Mouse (Mus musculus): ENCODE measurements around the gene Slc16a5.
A peak's percentile ranks its signal among the peaks of the same experiment; 100 is the strongest.
"Not testable (repeated sequence)": the region's sequence is repeated elsewhere in the genome, so short reads cannot be mapped to it uniquely, and the experiment has no call there.

Slc16a5 gene

DNA sequence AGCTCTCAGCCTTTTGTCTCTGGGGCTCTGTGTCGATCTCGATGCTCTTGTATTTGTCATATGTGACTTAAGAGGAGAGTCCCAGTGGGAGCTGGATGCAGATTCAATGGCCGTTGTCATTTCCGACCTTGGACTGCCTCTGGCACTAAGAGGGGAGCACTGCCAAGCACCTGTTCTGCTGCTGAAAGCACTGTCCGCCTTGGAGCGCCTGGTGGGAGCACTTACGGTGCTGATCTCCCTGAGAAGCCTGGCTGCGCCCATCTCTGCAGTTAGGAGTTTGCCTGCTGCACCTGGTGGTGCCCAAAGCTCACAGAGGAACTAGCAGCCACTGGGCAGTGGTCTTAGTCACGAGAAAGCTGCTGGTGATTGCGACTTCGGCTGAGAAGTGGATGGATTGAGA is 21.0 kb downstream of the Slc16a5 start:
- no peak for DNase-seq

DNA sequence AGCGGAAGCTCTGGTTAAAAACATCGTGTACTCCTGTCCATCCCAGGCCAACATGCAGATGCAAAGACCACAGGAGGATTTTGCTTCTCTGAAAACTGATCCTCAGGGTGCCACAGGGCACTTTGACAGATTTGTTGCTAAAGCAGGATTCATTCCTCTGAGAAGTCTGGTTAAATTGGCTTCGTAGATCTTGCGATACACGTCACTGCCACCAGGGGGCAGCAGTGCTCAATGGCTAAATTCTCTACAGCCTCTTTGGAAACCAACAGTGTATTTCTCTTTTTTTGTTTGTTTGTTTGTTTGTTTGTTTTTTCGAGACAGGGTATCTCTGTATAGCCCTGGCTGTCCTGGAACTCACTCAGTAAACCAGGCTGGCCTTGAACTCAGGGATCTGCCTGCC is 21.5 kb downstream of the Slc16a5 start:
- DNase-seq: peak; percentile 90 to 91

DNA sequence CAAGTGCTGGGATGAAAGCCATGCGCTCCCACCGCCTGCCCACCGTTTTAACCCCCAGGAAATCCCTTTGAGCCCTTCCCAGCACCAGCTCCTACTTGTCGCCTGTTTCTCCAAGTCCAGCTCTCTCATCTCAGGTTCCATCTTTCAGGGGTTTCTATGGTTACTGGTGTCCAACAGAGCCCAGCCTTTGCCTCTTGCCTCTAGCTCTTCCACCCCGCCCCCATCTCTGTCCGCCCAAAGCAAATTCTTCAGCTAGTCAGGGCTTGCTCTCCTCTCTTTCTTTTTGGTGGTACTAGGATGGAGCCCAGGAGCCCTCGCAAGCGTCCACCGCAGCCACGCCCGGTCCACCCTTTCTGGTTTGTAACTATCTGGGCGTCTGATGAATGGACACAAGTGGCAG is 22.9 kb downstream of the Slc16a5 start:
- DNase-seq: no peak

DNA sequence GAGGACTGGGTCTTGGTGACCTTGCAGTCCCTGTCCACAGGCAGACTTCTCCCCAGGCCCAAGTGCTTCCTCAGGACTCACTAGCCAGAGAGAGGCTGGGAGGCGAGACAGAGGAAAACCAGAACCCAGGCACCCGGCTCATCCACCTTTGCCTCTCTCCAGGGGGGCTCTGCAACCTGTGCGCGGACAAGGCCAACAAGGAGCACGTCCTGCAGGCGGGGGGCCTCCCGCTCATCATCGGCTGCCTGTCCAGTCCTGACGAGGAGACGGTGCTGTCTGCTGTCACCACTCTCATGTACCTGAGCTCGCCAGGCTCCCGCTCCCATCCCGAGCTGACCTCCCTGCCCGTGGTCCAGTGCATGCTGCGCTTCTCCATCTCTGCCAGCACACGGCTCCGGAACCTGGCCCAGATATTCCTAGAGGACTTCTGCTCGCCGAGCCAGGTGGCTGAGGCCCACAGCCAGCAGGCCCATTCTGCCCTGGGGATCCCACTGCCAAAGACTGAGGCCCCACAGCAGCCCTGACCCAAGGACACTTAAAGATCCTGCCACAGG is 26.4 kb downstream of the Slc16a5 start:
- DNase-seq: peak; percentile 84 to 86

DNA sequence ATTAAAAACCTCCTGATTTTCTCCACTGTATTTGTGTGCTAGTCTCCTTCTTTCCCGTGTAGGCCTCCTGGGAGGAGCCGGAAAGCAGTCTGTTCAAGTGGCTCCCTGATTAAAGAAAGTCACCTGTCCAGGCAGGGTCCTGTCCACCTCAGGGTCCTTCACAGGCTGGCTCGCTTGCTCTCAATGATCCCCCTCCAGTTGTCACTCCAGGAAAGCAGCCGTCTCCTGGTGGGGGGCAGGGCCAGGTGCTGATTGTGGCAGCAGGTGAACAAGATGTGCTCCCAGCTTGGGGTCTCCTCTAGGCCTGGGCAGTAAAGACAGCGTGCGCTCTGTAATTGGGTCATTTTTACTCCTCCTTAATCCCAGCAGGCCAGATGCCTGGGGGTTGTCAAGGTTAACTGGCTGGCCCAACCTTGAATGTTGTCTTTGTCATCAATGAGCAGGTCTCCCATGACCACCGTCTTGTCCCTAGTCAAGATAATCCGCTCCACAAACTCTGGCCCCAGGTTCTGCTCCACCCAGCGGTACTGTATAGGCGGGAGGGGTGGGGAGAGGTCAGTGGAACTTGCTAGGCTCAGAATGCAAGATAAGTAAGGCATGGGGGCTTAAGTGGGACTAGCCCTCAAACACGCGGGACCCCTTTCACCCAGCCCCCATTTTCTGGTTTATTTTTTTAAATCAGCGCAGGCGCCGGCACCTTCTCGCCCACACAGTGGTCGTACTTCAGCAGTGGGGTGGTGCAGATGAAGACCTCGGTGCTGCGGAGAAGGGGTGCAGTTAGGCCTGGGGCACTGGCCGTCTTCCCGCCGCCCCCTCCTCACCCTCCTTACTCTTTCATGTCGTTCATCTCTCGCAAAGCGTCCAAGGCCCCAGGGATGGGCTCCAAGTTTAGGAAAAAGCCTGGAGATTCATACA is 28.4 kb downstream of the Slc16a5 start:
- peak; percentile 43 to 44 for DNase-seq

DNA sequence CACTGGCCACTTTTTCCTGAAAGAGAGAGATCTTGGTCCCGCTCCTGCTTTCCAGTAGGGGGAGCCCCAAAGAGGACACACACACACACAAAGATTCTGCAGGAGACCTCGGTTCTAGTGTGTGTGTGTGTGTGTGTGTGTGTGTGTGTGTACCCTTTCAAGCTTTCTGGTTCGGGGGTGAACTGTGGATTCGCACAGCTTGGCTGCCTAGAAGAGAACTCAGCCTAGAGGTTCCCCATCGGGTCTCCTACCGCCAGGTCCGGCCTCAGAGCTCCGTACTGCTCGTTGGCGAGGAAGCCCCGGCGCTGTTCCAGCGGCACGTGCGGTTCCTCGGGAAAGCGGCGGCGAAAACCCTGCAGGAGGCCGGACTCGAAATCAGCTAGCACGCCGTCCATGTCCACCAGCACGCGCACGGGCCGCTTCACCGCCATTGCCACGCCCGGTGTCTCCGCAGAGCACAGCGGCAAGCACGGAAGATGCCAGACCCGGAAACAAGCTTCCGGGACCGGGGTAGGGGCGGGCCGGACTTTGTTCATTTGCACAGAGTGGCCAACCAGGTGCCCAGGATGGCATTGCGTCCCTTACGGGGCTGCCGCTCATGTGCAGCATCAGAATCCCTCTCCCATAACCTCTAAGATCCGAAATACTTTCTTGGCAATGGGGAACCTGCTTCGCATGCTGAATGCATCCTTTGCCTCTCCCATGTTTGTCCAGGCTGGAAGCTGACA is 29.2 kb downstream of the Slc16a5 start, which contains the start of gene Nt5c:
Nt5c (minus strand) TSS at position 507 of the 728 bp plus-strand sequence.
- peak; percentile 90 to 91 for DNase-seq

DNA sequence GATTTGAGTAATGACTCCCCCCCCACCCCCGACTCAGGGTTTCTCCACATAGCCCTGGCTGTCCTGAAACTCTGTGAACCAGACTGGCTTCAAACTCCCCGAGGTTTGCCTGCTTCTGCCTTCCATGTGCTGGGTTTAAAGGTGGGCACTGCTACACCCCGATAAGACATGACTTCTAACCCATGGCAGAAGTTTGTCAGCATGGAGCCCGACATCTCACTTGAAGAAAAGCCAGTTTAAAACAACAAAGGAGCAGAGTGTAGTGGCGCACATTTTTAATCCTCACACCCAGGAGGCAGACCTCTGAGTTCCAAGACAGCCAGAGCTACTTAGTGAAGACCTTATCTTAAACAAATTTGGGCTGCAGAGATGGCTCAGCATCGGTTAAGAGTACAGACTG is 30.1 kb downstream of the Slc16a5 start:
- DNase-seq: no peak

DNA sequence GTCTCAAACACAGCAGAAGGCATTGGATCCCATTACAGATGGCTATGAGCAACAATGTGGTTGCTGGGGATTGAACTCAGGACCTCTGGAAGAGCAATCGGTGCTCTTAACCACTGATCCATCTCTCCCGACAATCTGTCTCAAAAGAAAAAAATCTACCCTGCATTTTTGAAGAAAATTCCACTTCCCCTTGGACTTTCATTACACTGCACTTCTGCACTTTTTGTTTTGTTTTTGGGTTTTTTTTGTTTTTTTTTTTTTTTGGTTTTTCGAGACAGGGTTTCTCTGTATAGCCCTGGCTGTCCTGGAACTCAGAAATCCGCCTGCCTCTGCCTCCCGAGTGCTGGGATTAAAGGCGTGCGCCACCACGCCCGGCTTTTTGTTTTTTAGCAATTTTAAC is 34.3 kb downstream of the Slc16a5 start:
- not testable (repeated sequence) for DNase-seq

DNA sequence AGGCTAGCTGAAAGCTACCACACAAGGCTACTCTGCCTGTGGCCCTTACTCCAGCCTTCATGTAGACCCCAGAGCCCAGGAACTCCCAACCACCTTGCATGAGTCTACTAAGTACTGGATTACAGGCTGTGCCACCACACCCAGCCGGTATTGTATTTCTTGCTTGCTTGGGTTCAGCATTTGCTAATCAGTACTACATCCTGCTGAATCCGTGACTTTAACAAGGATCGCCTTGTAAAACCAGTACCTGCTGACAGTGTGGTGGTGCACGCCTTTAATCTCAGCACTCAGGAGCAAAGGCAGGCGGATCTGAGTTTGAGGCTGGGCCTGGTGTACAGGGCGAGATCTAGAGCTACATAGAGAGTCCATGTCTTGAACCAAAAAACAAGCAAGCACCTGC is 40.4 kb downstream of the Slc16a5 start:
- DNase-seq: no peak

DNA sequence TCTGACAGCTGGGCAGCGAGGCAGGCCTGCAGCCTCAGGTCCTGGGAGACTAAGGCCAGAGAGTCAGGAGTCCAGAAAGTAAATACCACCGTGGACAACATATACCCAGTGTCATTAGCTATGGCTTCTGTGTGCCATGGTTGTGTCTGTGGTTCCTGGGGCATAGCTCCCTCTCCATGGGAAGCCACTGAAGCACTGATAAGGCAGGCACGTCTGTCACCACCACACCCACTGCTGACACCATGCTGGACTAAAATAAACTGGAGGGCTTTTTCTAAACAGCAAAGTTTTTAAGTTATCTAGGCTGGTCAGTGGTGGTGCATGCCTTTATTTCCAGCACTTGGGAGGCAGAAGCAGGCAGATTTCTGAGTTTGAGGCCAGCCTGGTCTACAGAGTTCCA is 44.3 kb downstream of the Slc16a5 start:
- no peak for DNase-seq

DNA sequence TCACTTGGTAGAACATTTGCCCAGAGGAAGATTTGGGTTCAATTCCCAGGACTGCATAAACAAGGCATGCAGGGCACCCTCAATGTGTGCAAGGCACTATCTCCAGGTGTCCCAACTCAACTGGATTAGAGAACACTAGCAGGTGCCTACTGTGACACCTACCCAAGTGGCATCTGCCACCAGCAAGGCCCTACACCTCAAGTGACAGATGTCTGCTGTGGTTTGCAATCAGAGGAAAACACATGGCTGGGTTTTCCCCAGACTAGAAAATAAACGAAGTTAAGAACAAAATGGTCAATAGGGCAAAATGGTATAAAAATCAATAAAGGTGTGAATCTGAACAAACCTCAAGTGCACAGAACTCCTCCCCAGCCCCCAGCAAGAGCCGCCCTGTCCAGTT is 45.8 kb downstream of the Slc16a5 start:
- DNase-seq: no peak

DNA sequence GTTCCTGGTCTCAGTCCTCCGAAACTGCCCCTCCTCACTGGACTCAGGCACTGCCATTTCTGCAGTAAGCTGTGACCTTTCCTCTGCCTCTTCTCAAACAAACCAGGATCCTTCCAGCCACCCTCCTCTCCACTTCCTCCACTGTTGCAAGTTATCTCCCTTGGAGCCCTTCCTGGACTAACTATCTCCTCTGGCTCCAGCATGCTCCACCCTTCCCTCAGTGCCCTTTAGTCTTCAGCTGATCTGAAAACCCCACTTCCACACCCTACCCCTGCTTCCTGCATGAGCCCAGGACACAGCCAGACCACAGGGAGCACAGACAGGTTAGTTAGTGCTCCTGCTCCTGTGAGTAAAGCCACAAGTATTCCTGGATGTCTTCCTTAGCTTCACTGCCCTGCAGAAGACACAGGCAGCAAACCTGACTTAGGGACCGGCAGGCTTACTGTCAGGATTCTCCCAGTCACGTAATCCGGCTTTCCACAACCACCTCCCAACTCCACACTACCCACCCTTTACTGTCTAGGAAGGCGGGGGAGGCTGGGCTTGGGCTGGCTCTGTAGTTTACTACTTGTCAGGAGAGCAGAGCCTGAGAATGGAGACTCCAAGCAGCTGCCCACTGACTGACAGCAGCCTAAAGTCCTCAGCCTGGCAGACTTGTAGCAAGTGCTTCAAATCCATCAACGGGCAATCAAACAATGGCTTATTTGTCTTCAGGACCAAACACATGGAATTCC is 47.7 kb downstream of the Slc16a5 start:
- no peak for DNase-seq

DNA sequence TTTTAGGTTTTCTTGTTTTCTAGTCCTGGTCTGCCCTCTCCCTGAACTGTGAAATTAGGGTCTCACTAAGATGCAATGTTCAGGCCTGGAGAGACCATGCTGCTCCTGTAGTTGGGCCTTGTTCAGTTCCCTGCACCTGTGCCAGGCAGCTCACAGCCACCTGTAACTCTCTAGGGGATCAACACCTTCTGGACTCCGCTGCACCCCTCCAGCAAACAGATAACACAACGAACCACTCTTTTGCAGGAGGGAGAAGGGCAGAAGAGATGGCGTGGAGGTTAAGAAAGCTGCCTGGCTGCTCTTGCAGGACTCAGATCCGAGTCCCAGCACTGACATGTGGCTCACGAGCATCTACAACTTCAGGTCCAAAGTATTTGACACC is 48.2 kb downstream of the Slc16a5 start:
- DNase-seq: no peak

DNA sequence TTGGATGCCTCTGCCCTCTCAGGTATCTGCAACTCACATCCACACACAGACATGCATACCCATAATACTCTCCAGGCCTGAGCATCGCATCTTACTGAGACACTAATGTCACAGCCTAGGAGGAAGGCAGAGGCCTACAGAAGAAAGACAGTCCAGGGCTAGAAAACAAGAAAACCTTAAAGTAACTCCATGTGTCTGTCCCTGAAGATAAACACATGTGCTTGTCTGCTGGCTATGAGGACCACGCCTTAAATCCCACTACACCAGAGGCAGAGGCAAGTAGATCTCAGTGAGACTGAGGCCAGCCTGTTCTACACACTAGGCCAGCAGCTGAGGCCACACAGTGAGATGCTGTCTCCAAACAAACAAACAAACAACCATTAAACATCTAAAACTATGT is 48.8 kb downstream of the Slc16a5 start:
- no peak for DNase-seq

DNA sequence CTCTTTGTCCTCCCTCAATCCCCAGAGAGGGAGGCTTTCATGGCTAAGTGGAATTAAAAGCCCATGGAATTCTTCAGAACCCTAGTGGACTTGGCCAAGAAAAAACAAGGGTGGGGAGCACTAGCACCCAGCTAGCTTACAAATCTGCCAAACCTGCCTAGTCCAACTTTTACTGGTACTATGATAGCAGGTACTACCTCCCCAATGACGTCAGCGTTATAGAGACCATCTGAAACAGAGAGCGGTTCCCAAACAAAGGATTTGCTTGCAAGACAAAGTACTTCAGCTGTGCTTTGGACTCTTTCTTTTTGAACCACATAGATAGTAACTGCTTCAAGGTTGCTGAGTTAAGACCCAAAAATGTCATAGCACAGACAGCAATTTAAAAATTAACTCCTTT is 49.7 kb downstream of the Slc16a5 start:
- DNase-seq: no peak

DNA sequence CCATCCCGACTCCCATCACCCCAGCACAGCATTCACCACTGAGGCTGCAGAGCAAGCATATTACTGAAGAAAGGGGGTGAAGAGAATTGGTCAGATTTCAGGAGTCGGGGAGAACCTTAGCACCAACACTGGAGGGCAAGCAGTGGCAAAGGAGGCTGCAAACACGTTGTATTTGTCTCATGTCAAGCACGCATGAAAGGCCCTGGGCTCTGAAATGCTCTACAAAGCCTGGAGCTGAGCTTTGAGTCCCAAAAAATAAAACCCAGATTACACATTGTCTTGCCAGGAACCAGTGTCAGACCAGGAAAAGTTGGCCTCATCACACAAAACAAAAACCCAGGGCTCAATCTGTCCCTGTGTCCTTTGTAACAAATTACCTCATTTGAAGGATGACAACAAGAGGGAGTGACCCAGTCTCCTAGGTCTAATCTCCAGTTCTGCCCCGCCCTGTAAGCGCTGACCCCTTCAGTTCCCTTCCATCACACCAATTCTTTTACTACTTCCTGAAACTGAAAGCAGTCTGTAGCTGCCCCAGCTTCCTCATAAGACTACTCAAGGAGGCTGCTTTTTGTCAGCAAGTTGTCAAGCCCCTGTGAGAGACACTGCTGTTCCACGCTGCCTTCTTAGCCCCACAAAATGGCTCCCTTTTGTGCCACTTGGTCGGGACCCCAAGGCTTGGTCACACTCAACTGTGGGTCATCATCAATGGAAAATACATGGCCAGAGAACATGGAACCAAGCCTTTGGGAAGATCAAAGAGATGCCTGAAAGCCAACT is 50.3 kb downstream of the Slc16a5 start:
- DNase-seq: no peak

DNA sequence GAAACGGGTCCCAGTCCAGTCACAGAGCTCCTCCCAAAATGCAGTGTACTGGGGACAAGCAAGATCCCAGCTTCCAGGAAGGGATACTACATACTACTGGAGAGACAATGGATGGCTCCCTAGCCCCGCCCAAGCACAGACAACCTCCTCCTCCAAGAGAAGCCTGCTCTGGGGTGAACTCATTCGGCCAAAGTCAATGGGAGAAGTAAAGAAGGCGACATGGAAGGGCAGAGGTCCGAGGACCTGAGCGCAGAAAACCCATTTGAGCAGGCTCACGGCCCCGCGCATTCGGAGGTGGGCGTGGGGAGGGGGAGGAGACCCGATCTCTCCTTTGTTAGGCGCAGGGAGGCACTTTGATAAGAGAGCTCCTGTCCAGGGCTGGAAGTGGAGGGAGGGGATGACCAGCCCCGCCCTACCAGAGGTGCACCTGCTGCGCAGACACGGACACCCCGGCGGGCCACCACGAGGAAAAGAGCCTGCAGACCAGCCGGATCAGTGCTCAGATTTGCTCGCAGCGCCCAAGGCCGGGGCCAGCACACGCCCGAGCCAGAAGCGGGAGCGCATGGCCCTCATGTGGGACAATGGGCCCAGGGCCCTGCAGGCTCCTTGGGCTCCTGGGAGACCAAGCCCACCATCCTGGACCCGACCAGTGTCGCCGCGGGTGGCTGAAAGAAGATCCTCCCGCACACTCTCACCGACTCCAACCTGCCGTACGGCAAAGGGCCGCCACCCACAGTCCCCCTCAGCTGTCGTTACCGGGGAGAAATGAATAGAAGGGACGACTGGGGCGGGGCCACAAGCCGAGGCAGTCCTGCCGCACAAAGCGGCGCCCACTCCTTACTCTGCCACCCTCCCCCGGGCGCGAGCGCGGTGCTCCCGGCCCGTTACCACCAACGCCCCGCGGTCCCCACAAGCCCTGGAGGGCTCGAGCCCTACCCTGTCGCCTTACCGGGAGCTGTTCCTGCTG is 51.3 kb downstream of the Slc16a5 start:
- DNase-seq: peak in 1 of 2 experiments; percentile 61

DNA sequence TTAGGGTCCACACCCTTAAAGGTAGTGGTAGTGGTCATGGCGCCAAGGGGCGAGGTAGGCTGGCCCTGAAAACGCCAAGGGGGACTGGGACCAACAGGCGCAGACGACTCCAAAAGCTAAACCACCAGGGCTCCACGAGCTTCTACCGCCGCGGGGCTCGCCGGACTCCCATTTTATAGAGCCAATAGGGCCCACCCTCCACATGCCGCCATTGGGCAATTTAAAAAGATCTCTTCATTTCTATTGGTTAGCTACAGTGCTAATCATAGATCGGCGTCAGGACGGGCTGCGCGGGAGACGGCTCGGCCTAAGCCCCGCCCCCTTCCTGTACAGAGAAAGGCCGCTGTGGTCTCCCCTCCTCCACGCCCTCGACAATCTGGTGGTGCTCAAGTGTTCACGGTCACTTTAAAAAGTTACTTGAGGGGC is 52.0 kb downstream of the Slc16a5 start, which contains the start of gene Jpt1:
Jpt1 (minus strand) TSS at position 150 of the 426 bp plus-strand sequence.
- peak; percentile 96 to 97 for DNase-seq

DNA sequence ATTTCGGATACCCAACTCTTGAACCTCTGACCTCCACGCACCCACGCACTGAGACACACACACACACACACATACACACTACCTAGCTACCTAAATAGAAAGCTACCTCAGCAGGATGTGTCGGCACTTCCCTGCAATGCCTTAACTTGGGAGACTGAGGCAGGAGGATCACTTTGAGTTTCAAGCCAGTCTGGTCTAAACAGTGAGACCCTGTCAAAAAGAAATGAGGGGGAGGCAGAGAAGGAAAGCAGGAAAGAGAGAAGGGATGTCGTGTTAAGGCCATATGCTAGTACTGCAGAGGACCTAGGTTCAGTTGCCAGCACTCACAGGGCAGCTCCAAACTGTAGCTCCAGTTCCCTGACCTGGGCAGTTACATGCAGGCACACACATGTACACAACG is 52.7 kb downstream of the Slc16a5 start:
- no peak for DNase-seq

DNA sequence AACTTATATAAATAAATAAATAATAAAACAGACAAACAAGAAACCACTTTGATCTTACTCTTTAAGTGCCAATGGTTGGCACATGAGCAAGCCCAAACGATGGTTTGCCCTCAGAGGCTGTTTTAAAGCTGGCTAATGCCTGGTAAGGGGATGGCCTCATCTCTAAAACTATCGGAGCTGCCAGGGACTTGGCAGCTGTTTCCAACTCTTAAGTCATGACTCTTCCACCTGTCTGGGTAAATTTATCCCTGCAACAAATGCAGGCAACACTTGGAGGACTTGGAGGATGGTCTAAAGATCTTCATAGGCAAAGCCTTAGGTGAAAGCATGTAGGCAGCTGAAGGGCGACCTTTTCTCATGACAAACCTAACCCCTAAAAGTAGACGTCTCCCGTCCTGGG is 54.7 kb downstream of the Slc16a5 start:
- no peak for DNase-seq

DNA sequence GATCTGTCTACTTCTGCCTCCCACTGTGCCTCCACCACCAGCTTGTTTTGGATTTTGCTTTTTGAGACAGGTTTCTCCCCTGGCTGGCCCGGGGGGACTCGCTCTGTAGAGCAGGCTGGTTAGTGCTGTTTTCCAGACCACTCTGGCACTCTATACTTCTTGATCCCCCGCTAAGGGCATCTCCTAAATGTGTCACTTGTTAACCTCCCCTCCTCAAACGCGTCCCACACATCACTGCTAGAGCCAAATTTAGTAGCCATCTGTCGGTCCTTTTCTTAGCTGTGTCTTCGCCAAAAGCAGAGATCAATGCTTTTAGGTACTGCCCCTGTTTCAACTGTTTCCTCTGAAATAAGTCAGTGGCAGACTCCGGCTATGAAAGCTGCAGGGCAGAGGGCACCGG is 56.4 kb downstream of the Slc16a5 start:
- peak; percentile 49 to 61 for DNase-seq
